Mouse (Mus musculus) ES-E14 (cell line): Measurements from ENCODE around the gene Acta2.

Experiments used
- CHD2 ChIP-seq: IDR thresholded peaks from 2 replicates; pipeline ENCODE4 v1.6.1; 2014; ENCODE audit warnings: mild to moderate bottlenecking, low read depth, low read length, inconsistent platforms
- HCFC1 ChIP-seq: IDR thresholded peaks from 2 replicates; pipeline ENCODE4 v1.6.1; 2012; ENCODE audit warnings: low read length, inconsistent platforms, borderline replicate concordance; ENCODE audit not compliant: insufficient read depth
- MAFK ChIP-seq: IDR thresholded peaks from 2 replicates; pipeline ENCODE4 v1.6.1; 2014; ENCODE audit warnings: mild to moderate bottlenecking, low read depth, low read length, inconsistent platforms; ENCODE audit not compliant: insufficient read depth
- ZC3H11A ChIP-seq: IDR thresholded peaks from 2 replicates; pipeline ENCODE4 v1.6.1; 2012; ENCODE audit warnings: low read depth, mild to moderate bottlenecking, inconsistent platforms, low read length, borderline replicate concordance
- ZNF384 ChIP-seq: IDR thresholded peaks from 2 replicates; pipeline ENCODE4 v1.6.1; 2012; ENCODE audit warnings: low read depth, low read length, inconsistent platforms

- TF ChIP-seq ZNF384 (no peak), CHD2 (no peak), MAFK (no peak), HCFC1 (no peak), ZC3H11A (no peak)
Observed at GRCm38 (mm10) chr19:34237746-34238145, 17.6 kb downstream of the Acta2 start.
